Mouse (Mus musculus): ENCODE data around the gene Zbtb21. TPM values are rescaled to one million over a fixed set of nuclear protein-coding genes. Genes with fewer than 3 reads are reported as not detected.
"Not testable (repeated sequence)": the region's sequence is repeated elsewhere in the genome, so short reads cannot be mapped to it uniquely, and the experiment has no call there.

Gene Zbtb21
- total RNA-seq (2015) (9.9 and 18.3 TPM in 2 replicates), total RNA-seq (2017) (12.0 and 16.8 TPM in 2 replicates)

GRCm38 (mm10) chr16:97962151-97962948 is at the start of gene Zbtb21, which contains the start of gene C2cd2:
Gene Zbtb21, minus strand, starts transcription at chr16:97962622.
Gene C2cd2, minus strand, starts transcription at chr16:97962598.
- ATAC-seq (replicated peaks; ENCODE audit: poor library complexity), result peak; percentile 69

GRCm38 (mm10) chr16:97997383-97997731 is 34.9 kb upstream of the Zbtb21 start:
- ATAC-seq (replicated peaks; ENCODE audit: poor library complexity), result not testable (repeated sequence)

GRCm38 (mm10) chr16:97996616-97997382 is 34.4 kb upstream of the Zbtb21 start, which contains the start of gene B230307C23Rik:
Gene B230307C23Rik, plus strand, starts transcription at chr16:97997315.
- ATAC-seq (replicated peaks; ENCODE audit: poor library complexity), result peak; percentile 91

GRCm38 (mm10) chr16:97995849-97996615 is 33.6 kb upstream of the Zbtb21 start:
- no peak for ATAC-seq (replicated peaks; ENCODE audit: poor library complexity)

- ATAC-seq (replicated peaks; ENCODE audit: poor library complexity), result not testable (repeated sequence)
These were observed 30.1 kb upstream of the Zbtb21 start for GRCm38 (mm10) chr16:97992477-97992876.

- peak; percentile 52; the same call in 1 of the 2 replicates for ATAC-seq (replicated peaks; ENCODE audit: poor library complexity)
These were observed 29.1 kb upstream of the Zbtb21 start for GRCm38 (mm10) chr16:97991517-97991916.

GRCm38 (mm10) chr16:97984589-97984988 is 22.2 kb upstream of the Zbtb21 start:
- ATAC-seq (replicated peaks; ENCODE audit: poor library complexity), result no peak

- ATAC-seq (replicated peaks; ENCODE audit: poor library complexity), result 0 out of 2 replicates have a peak, but pooled peaks have one; percentile 15
These were observed 18.9 kb upstream of the Zbtb21 start for GRCm38 (mm10) chr16:97981362-97981761.

GRCm38 (mm10) chr16:97977722-97978121 is 15.3 kb upstream of the Zbtb21 start:
- ATAC-seq (replicated peaks; ENCODE audit: poor library complexity), result 0 out of 2 replicates have a peak, but pooled peaks have one; percentile 26

- peak; percentile 97 for ATAC-seq (replicated peaks; ENCODE audit: poor library complexity)
These were observed 14.9 kb upstream of the Zbtb21 start for GRCm38 (mm10) chr16:97977277-97977676.

GRCm38 (mm10) chr16:97963956-97964540 is 1.6 kb upstream of the Zbtb21 start:
- ATAC-seq (replicated peaks; ENCODE audit: poor library complexity), result no peak

GRCm38 (mm10) chr16:97961381-97962150 is 856 bp downstream of the Zbtb21 start:
- no peak for ATAC-seq (replicated peaks; ENCODE audit: poor library complexity)

- no peak for ATAC-seq (replicated peaks; ENCODE audit: poor library complexity)
These were observed 2.1 kb downstream of the Zbtb21 start for GRCm38 (mm10) chr16:97960348-97960747.

- ATAC-seq (replicated peaks; ENCODE audit: poor library complexity), result peak; percentile 14
These were observed 3.9 kb downstream of the Zbtb21 start for GRCm38 (mm10) chr16:97958401-97958973.

- ATAC-seq (replicated peaks; ENCODE audit: poor library complexity), result peak; percentile 11
These were observed 4.8 kb downstream of the Zbtb21 start for GRCm38 (mm10) chr16:97957626-97958025.

GRCm38 (mm10) chr16:97956011-97956410 is 6.4 kb downstream of the Zbtb21 start:
- ATAC-seq (replicated peaks; ENCODE audit: poor library complexity), result no peak

GRCm38 (mm10) chr16:97953300-97953699 is 9.1 kb downstream of the Zbtb21 start:
- ATAC-seq (replicated peaks; ENCODE audit: poor library complexity), result peak; percentile 76

- ATAC-seq (replicated peaks; ENCODE audit: poor library complexity), result peak; percentile 65
These were observed 9.6 kb downstream of the Zbtb21 start for GRCm38 (mm10) chr16:97952801-97953200.

GRCm38 (mm10) chr16:97952371-97952770 is 10.1 kb downstream of the Zbtb21 start:
- no peak for ATAC-seq (replicated peaks; ENCODE audit: poor library complexity)
